Mouse (Mus musculus) hindbrain, embryonic 12.5 days (tissue): ENCODE measurements around the gene Ywhae. TPM values are rescaled to one million over a fixed set of nuclear protein-coding genes. Genes with fewer than 3 reads are reported as not detected.

Experiments used
- ATAC-seq: fragments of 200-750 bp; cut with Nextera tagmentation; 2 replicates; pipeline ENCODE4 v1.8.0; 2017; ENCODE audit warnings: moderate TSS enrichment; ENCODE audit not compliant: low FRiP score
- H3K27ac ChIP-seq: fragments of 300-500 bp; sonication (generic); 2 replicates; pipeline ENCODE4 v1.5.1; 2016; ENCODE audit warnings: mild to moderate bottlenecking
- H3K27me3 ChIP-seq: fragments of 300-500 bp; sonication (generic); 2 replicates; pipeline ENCODE4 v1.6.1; 2016; ENCODE audit warnings: mild to moderate bottlenecking
- H3K36me3 ChIP-seq: fragments of 300-500 bp; sonication (generic); 2 replicates; pipeline ENCODE4 v1.6.1; 2016; ENCODE audit warnings: mild to moderate bottlenecking
- H3K4me1 ChIP-seq: fragments of 300-500 bp; sonication (generic); 2 replicates; pipeline ENCODE4 v1.6.1; 2016
- H3K4me2 ChIP-seq: fragments of 300-500 bp; sonication (generic); replicated peaks from 2 replicates; pipeline ENCODE4 v1.6.1; 2016; ENCODE audit warnings: mild to moderate bottlenecking
- H3K4me3 ChIP-seq: fragments of 300-500 bp; sonication (generic); 2 replicates; pipeline ENCODE4 v1.5.1; 2016; ENCODE audit warnings: mild to moderate bottlenecking
- H3K9ac ChIP-seq: fragments of 300-500 bp; sonication (generic); 2 replicates; pipeline ENCODE4 v1.6.1; 2016; ENCODE audit warnings: mild to moderate bottlenecking, moderate library complexity
- H3K9me3 ChIP-seq: fragments of 300-500 bp; sonication (generic); replicated peaks from 2 replicates; pipeline ENCODE4 v1.6.1; 2016; ENCODE audit warnings: mild to moderate bottlenecking
- WGBS: fragments of 180-500 bp; shearing (Covaris S2); methylation state at CpG from one replicate; pipeline ENCODE4 v1.1.7; 2016; 5-methylcytosine and 5-hydroxymethylcytosine counted together
- polyA plus RNA-seq: library from polyadenylated mRNA; unstranded; fragments of >200 nt; fragmentation: Nextera tagmentation; extraction: Ambion mirVana; gene quantifications from 2 replicates; pipeline ENCODE4 v1.2.1, GENCODE M21; 2016

The Ywhae gene
- polyA plus RNA-seq, 1 experiment from 2014 or later, result 1,318 TPM

DNA sequence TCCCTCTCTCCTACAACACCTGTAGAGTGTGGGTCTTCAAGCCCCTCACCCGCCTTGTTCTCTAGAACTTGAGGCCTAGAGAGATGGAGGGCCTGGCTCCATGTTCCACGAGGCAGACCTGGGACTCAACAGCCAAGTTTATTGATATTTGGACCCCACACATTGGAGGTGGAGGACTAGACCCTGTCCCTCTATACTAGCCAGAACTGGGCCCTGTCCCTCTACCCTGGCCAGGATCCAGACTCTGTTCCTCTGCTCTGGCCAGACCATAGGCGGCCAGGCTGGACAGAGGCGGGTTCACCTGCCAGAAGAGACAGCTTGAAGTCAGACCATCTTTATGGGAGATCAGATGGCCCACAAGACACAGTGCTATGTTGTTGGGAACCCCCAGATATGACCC is 68.7 kb downstream of the Ywhae start:
- Histone ChIP-seq H3K9ac (no peak overlapping the region), H3K27ac (no peak overlapping the region), H3K4me2 (no peak overlapping the region), H3K9me3 (no peaks in the 10 kb centered on the region), H3K4me3 (no peak overlapping the region), H3K4me1 (peaks cover 8% of the 10 kb centered on the region), H3K36me3 (no peaks in the 10 kb centered on the region), H3K27me3 (peaks cover 25% of the 10 kb centered on the region)
- 84% methylated on average over 4 of the region's 4 CpGs for WGBS
- no peak for ATAC-seq

- Histone ChIP-seq H3K4me3 (no peak overlapping the region), H3K4me1 (peaks cover 8% of the 10 kb centered on the region), H3K27ac (no peak overlapping the region), H3K9ac (no peak overlapping the region), H3K27me3 (peaks cover 21% of the 10 kb centered on the region), H3K4me2 (no peak overlapping the region), H3K36me3 (no peaks in the 10 kb centered on the region), H3K9me3 (no peaks in the 10 kb centered on the region)
- WGBS, result 83% methylated on average over 7 of the region's 7 CpGs
- no peak for ATAC-seq
Measured at GRCm38 (mm10) chr11:75801771-75802550, 69.3 kb downstream of the Ywhae start.

DNA sequence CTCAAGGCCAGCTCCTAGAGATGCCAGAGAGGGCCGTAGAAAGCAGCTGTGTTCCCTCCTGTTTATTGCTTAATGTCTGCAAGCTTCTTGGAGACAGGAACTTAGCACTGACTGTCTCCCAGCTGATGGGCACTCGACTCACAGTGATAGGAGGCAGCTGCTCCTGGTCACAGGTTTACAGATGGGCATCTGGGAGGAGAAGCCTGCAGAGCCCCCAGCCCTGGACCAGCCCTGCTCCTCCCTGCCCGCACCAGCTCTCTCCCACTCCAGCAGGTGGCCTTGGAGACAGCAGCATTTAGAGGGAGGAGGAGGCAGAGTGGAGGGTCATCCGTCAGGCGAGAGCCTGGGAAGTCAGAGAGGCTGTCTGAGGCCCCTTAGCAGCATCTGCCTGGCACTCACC is 74.8 kb downstream of the Ywhae start:
- WGBS, result 39% methylated on average over 5 of the region's 5 CpGs
- no peak overlapping the region for H3K4me2 ChIP-seq
- H3K36me3 ChIP-seq, result no peaks in the 10 kb centered on the region
- no peak overlapping the region for H3K4me3 ChIP-seq
- no peak overlapping the region for H3K9ac ChIP-seq
- no peaks in the 10 kb centered on the region for H3K4me1 ChIP-seq
- ATAC-seq, result no peak
- no peaks in the 10 kb centered on the region for H3K9me3 ChIP-seq
- H3K27ac ChIP-seq, result no peak overlapping the region
- 0 out of 2 replicates have a peak, but pooled peaks cover 3% of the 10 kb centered on the region for H3K27me3 ChIP-seq

- Histone ChIP-seq H3K27ac (no peak overlapping the region), H3K4me3 (no peak overlapping the region), H3K27me3 (0 out of 2 replicates have a peak, but pooled peaks cover 3% of the 10 kb centered on the region), H3K36me3 (no peaks in the 10 kb centered on the region), H3K9me3 (no peaks in the 10 kb centered on the region), H3K4me1 (peaks cover 3% of the 10 kb centered on the region; the same call in 1 of the 2 replicates), H3K9ac (no peak overlapping the region), H3K4me2 (no peak overlapping the region)
- no peak for ATAC-seq
- WGBS, result 97% methylated on average over 3 of the region's 3 CpGs
Measured at GRCm38 (mm10) chr11:75810526-75810925, 77.9 kb downstream of the Ywhae start.

- H3K4me2 ChIP-seq, result no peak overlapping the region
- H3K9me3 ChIP-seq, result no peaks in the 10 kb centered on the region
- H3K9ac ChIP-seq, result no peak overlapping the region
- 62% methylated on average over 3 of the region's 3 CpGs for WGBS
- ATAC-seq, result no peak
- H3K36me3 ChIP-seq, result no peaks in the 10 kb centered on the region
- 0 out of 2 replicates have a peak, but pooled peaks cover 2% of the 10 kb centered on the region for H3K27me3 ChIP-seq
- H3K4me1 ChIP-seq, result peaks cover 3% of the 10 kb centered on the region; the same call in 1 of the 2 replicates
- no peak overlapping the region for H3K4me3 ChIP-seq
- H3K27ac ChIP-seq, result no peak overlapping the region
Measured at GRCm38 (mm10) chr11:75811900-75812299, 79.2 kb downstream of the Ywhae start.

GRCm38 (mm10) chr11:75813085-75813484 is 80.4 kb downstream of the Ywhae start:
- H3K9me3 ChIP-seq, result no peaks in the 10 kb centered on the region
- no peak for ATAC-seq
- no peak overlapping the region for H3K4me2 ChIP-seq
- H3K36me3 ChIP-seq, result no peaks in the 10 kb centered on the region
- H3K9ac ChIP-seq, result no peak overlapping the region
- 60% methylated on average over 10 of the region's 10 CpGs for WGBS
- no peak overlapping the region for H3K27ac ChIP-seq
- H3K27me3 ChIP-seq, result no peaks in the 10 kb centered on the region
- peaks cover 7% of the 10 kb centered on the region for H3K4me1 ChIP-seq
- no peak overlapping the region for H3K4me3 ChIP-seq

Other genes starting within 250 kb of the Ywhae start
- 68.9 and 74.2 TPM in 2 replicates for gene Prpf8, start 246.1 kb upstream of the Ywhae start, polyA plus RNA-seq
- gene Rilp, start 222.8 kb upstream of the Ywhae start, polyA plus RNA-seq, result 0.68 and 0.75 TPM in 2 replicates
- 5.7 and 5.8 TPM in 2 replicates for gene Scarf1, start 219.3 kb upstream of the Ywhae start, polyA plus RNA-seq
- gene Slc43a2, start 201.2 kb upstream of the Ywhae start, polyA plus RNA-seq, result 15.9 and 16.5 TPM in 2 replicates
- gene Pitpna, start 144.8 kb upstream of the Ywhae start, polyA plus RNA-seq, result 116 and 125 TPM in 2 replicates
- gene Inpp5k, start 101.9 kb upstream of the Ywhae start, polyA plus RNA-seq, result 28.7 and 30.3 TPM in 2 replicates
- gene Myo1c, start 82.4 kb upstream of the Ywhae start, polyA plus RNA-seq, result 18.7 and 19.3 TPM in 2 replicates
- 136 and 138 TPM in 2 replicates for gene Crk, start 53.6 kb upstream of the Ywhae start, polyA plus RNA-seq
- gene Doc2b, start 63.2 kb downstream of the Ywhae start, polyA plus RNA-seq, result 0.61 and 0.62 TPM in 2 replicates
- 2.6 and 2.9 TPM in 2 replicates for gene Rph3al, start 205.6 kb downstream of the Ywhae start, polyA plus RNA-seq